Mouse (Mus musculus) kidney, embryonic 15.5 days (tissue): ENCODE data around the gene Hist1h4h. TPM values are rescaled to one million over a fixed set of nuclear protein-coding genes. Genes with fewer than 3 reads are reported as not detected.
"Not testable (repeated sequence)": the region's sequence is repeated elsewhere in the genome, so short reads cannot be mapped to it uniquely, and the experiment has no call there.

Source experiments
- ATAC-seq: fragments of 200-750 bp; cut with Nextera tagmentation; replicated peaks from 2 replicates; pipeline ENCODE4 v1.8.0; 2017; ENCODE audit warnings: moderate TSS enrichment; ENCODE audit not compliant: low FRiP score
- H3K27ac ChIP-seq: fragments of 300-500 bp; sonication (generic); 2 replicates; pipeline ENCODE4 v1.5.1; 2015; ENCODE audit warnings: mild to moderate bottlenecking, inconsistent platforms
- H3K27me3 ChIP-seq: fragments of 300-500 bp; sonication (generic); 2 replicates; pipeline ENCODE4 v1.6.1; 2015; ENCODE audit warnings: inconsistent platforms
- H3K36me3 ChIP-seq: fragments of 300-500 bp; sonication (generic); 2 replicates; pipeline ENCODE4 v1.6.1; 2015; ENCODE audit warnings: inconsistent platforms
- H3K4me1 ChIP-seq: fragments of 300-500 bp; sonication (generic); 2 replicates; pipeline ENCODE4 v1.6.1; 2015; ENCODE audit warnings: inconsistent platforms
- H3K4me2 ChIP-seq: fragments of 300-500 bp; sonication (generic); 2 replicates; pipeline ENCODE4 v1.6.1; 2015; ENCODE audit warnings: moderate library complexity, mild to moderate bottlenecking, inconsistent platforms
- H3K4me3 ChIP-seq: fragments of 300-500 bp; sonication (generic); replicated peaks from 2 replicates; pipeline ENCODE4 v1.5.1; 2015; ENCODE audit warnings: mild to moderate bottlenecking, inconsistent platforms
- H3K9ac ChIP-seq: fragments of 300-500 bp; sonication (generic); 2 replicates; pipeline ENCODE4 v1.6.1; 2015; ENCODE audit warnings: mild to moderate bottlenecking, inconsistent platforms
- H3K9me3 ChIP-seq: fragments of 300-500 bp; sonication (generic); replicated peaks from 2 replicates; pipeline ENCODE4 v1.6.1; 2016; ENCODE audit warnings: inconsistent platforms
- WGBS: fragments of 180-500 bp; shearing (Covaris S2); methylation state at CpG from one replicate; pipeline ENCODE4 v1.1.7; 2015; ENCODE audit warnings: mixed read lengths; 5-methylcytosine and 5-hydroxymethylcytosine counted together
- polyA plus RNA-seq: library from polyadenylated mRNA; unstranded; fragments of >200 nt; fragmentation: Nextera tagmentation; extraction: Ambion mirVana; gene quantifications from 2 replicates; pipeline ENCODE4 v1.2.1, GENCODE M21; 2015

Gene Hist1h4h
- polyA plus RNA-seq, 1 experiment from 2014 or later = 7.8 TPM

DNA sequence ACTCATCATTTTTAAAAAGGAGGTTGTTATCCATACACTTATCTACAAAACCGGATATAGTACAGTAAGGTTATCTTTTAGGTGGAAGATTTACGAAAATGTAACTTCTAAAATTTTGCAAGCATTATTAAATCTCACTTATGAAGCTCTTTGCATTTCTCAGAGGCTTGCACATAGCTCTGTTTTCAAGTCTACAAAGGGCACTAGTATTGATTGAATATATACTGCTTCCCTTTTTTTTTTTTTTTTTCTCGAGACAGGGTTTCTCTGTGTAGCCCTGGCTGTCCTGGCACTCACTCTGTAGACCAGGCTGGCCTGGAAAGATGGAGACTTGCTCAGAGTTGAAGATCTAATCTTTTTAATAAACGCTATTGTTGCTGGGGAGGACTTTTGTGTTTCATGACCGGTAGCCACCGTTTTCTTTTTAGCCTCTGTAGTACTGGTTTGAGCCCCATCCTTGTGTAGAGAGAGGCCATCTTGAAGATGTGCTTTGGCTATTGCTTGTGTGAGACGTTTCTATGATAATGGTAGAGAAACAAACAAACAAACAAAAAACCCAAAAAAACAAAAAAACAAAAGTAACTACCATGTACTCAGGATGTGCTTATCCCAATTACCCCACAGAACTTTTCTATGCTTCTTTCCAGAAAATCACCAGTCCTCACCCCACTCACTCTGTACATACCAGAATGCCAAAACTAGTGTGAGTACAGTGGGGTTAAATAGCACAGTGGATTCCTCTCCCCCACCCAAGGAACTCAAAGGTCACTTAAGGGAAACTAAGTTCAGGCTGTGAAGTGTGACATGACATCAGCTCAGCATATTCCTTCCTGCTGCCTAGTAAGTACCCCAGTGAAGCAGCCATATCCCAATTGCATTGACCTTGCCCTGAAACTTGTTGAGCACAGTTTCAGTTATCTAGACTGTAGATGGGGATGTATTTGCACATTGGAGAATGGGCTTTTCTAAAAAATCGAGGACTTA lies 21.4 kb downstream of the Hist1h4h start:
- no peak for ATAC-seq
- Histone ChIP-seq H3K4me3 (peak overlapping the region; percentile 51), H3K9me3 (no peaks in the 10 kb centered on the region), H3K27me3 (no peaks in the 10 kb centered on the region), H3K36me3 (no peaks in the 10 kb centered on the region), H3K9ac (peak overlapping the region; percentile 39; the same call in 1 of the 2 replicates), H3K27ac (peak overlapping the region; percentile 94), H3K4me2 (peak overlapping the region; percentile 65), H3K4me1 (peaks cover 24% of the 10 kb centered on the region)
- WGBS = 52% methylated on average over 8 of the region's 8 CpGs

GRCm38 (mm10) chr13:23552962-23553361 lies 22.1 kb downstream of the Hist1h4h start, which contains the start of gene Hist1h1d:
Gene Hist1h1d, plus strand, starts transcription at chr13:23553262.
- Histone ChIP-seq H3K27me3 (no peaks in the 10 kb centered on the region), H3K4me2 (peak within 1 kb of the TSS; percentile 65), H3K4me1 (peaks cover 24% of the 10 kb centered on the region), H3K9me3 (no peaks in the 10 kb centered on the region), H3K4me3 (no peak within 1 kb of the TSS), H3K36me3 (no peaks in the 10 kb centered on the region), H3K9ac (no peak within 1 kb of the TSS), H3K27ac (peak within 1 kb of the TSS; percentile 99)
- no peak for ATAC-seq

DNA sequence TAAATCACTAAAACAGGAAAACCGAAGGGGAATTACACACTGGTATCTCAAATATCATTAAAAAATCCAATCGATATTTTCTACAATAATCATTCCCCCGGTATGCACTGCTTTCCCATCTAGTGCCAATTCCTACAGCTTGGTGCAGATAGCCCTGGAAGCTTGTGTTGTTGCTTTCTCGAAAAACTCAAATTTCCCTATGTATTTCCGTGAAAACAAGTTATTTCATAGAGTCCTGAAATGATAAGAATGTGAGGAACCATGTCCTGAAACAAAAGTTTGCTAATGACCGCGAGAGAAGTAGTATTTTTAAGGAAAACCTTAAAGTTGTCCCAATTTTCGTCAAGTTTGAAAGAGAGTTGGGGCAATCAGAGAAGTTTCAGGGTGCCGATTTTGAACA lies 23.5 kb downstream of the Hist1h4h start:
- no peaks in the 10 kb centered on the region for H3K27me3 ChIP-seq
- H3K27ac ChIP-seq = peak overlapping the region; percentile 99
- H3K36me3 ChIP-seq = no peaks in the 10 kb centered on the region
- peak overlapping the region; percentile 63 for H3K4me3 ChIP-seq
- ATAC-seq = no peak
- no peaks in the 10 kb centered on the region for H3K9me3 ChIP-seq
- peaks cover 24% of the 10 kb centered on the region for H3K4me1 ChIP-seq
- H3K9ac ChIP-seq = peak overlapping the region; percentile 87
- H3K4me2 ChIP-seq = peak overlapping the region; percentile 87
- WGBS = 23% methylated on average over 9 of the region's 9 CpGs

DNA sequence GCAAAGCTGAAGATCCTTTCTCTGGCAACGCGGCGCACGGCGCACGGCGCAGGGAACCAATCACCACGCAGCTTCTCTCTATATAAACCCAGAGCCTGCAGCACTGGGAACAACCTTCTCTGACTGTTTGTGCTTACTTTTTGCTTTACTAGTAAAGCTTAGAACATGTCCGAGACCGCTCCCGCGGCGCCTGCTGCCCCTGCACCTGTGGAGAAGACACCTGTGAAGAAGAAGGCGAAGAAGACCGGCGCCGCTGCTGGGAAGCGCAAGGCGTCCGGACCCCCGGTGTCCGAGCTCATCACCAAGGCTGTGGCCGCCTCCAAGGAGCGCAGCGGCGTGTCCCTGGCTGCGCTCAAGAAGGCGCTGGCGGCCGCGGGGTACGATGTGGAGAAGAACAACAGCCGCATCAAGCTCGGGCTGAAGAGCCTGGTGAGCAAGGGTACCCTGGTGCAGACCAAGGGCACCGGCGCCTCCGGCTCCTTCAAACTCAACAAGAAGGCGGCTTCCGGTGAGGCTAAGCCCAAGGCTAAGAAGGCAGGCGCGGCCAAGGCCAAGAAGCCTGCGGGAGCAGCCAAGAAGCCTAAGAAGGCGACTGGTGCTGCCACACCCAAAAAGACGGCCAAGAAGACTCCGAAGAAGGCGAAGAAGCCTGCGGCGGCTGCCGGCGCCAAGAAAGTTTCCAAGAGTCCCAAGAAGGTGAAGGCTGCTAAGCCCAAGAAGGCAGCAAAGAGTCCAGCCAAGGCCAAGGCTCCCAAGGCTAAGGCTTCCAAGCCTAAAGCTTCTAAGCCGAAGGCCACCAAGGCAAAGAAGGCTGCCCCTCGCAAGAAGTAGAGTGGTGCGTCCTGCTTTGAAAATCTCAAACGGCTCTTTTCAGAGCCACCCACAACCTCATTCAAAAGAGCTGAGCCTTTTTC lies 24.3 kb downstream of the Hist1h4h start:
- under 1% methylated on average over 54 of the region's 54 CpGs for WGBS

GRCm38 (mm10) chr13:23555839-23556416 lies 25.1 kb downstream of the Hist1h4h start:
- Histone ChIP-seq H3K27ac (peak overlapping the region; percentile 99), H3K4me2 (peak overlapping the region; percentile 87), H3K4me3 (peak overlapping the region; percentile 63), H3K9ac (peak overlapping the region; percentile 87), H3K9me3 (no peaks in the 10 kb centered on the region), H3K27me3 (no peaks in the 10 kb centered on the region), H3K36me3 (no peaks in the 10 kb centered on the region), H3K4me1 (peaks cover 22% of the 10 kb centered on the region)
- WGBS = under 1% methylated on average over 18 of the region's 18 CpGs
- peak; percentile 82 for ATAC-seq

More for the DNA sequence above, 24.3 kb downstream of the Hist1h4h start:
- peak overlapping the region; percentile 87 for H3K4me2 ChIP-seq
- ATAC-seq = peak; percentile 91
- peak overlapping the region; percentile 99 for H3K27ac ChIP-seq
- peak overlapping the region; percentile 63 for H3K4me3 ChIP-seq
- H3K9me3 ChIP-seq = no peaks in the 10 kb centered on the region
- no peaks in the 10 kb centered on the region for H3K27me3 ChIP-seq
- H3K36me3 ChIP-seq = no peaks in the 10 kb centered on the region
- peaks cover 24% of the 10 kb centered on the region for H3K4me1 ChIP-seq
- peak overlapping the region; percentile 87 for H3K9ac ChIP-seq

GRCm38 (mm10) chr13:23556906-23557305 lies 26.1 kb downstream of the Hist1h4h start:
- no peak for ATAC-seq
- Histone ChIP-seq H3K4me1 (peaks cover 20% of the 10 kb centered on the region), H3K4me2 (peak overlapping the region; percentile 87), H3K4me3 (no peak overlapping the region), H3K9me3 (no peaks in the 10 kb centered on the region), H3K9ac (no peak overlapping the region), H3K36me3 (no peaks in the 10 kb centered on the region), H3K27ac (peak overlapping the region; percentile 99), H3K27me3 (no peaks in the 10 kb centered on the region)
- 61% methylated on average over 3 of the region's 3 CpGs for WGBS

DNA sequence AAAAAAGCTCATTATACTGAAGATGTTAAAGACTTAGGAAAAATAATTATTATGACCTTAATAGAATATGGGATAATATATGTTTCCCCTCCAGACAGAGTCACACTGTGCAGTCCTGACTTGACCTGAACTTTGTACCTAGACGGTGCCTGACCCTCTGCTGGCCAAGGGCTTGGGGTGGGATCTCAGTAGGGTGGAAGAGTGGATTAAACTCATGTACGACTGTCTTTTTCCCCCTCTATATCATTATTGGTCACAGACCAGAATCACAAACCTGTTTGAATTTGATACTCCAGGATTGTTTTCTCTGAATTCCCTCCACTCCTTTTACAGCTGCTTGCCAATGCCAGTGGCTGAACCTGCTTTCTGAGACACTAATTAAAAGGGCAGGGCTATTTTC lies 29.8 kb downstream of the Hist1h4h start:
- not testable (repeated sequence) for H3K4me1 ChIP-seq, ATAC-seq, H3K9ac ChIP-seq, H3K36me3 ChIP-seq, H3K27me3 ChIP-seq, H3K9me3 ChIP-seq
- 14% methylated on average over 2 of the region's 2 CpGs for WGBS
- H3K27ac ChIP-seq = peak overlapping the region; percentile 71; the same call in 1 of the 2 replicates
- H3K4me3 ChIP-seq = peak overlapping the region; percentile 11; the same call in 1 of the 2 replicates
- H3K4me2 ChIP-seq = peak overlapping the region; percentile 27

- Histone ChIP-seq H3K9ac (peak overlapping the region; percentile 55; the same call in 1 of the 2 replicates), H3K4me2 (peak overlapping the region; percentile 69), H3K4me3 (peak overlapping the region; percentile 48), H3K27ac (peak overlapping the region; percentile 99)
- WGBS = 0% methylated on average over 2 of the region's 5 CpGs
- H3K36me3 ChIP-seq, ATAC-seq, H3K4me1 ChIP-seq, H3K9me3 ChIP-seq, H3K27me3 ChIP-seq: not testable (repeated sequence)
Measured at GRCm38 (mm10) chr13:23561531-23561882, 30.7 kb downstream of the Hist1h4h start.

- ATAC-seq = peak; percentile 97
- H3K4me1 ChIP-seq, H3K36me3 ChIP-seq, H3K27me3 ChIP-seq, H3K9me3 ChIP-seq: not testable (repeated sequence)
- Histone ChIP-seq H3K9ac (peak within 1 kb of the TSS; percentile 55), H3K4me2 (peak within 1 kb of the TSS; percentile 69), H3K4me3 (peak within 1 kb of the TSS; percentile 48), H3K27ac (peak within 1 kb of the TSS; percentile 99)
- under 1% methylated on average over 57 of the region's 67 CpGs for WGBS
Measured at GRCm38 (mm10) chr13:23561883-23562659, 31.2 kb downstream of the Hist1h4h start, which contains the start of gene Hist1h3e. Gene Hist1h3e, minus strand, starts transcription at chr13:23562369.

DNA sequence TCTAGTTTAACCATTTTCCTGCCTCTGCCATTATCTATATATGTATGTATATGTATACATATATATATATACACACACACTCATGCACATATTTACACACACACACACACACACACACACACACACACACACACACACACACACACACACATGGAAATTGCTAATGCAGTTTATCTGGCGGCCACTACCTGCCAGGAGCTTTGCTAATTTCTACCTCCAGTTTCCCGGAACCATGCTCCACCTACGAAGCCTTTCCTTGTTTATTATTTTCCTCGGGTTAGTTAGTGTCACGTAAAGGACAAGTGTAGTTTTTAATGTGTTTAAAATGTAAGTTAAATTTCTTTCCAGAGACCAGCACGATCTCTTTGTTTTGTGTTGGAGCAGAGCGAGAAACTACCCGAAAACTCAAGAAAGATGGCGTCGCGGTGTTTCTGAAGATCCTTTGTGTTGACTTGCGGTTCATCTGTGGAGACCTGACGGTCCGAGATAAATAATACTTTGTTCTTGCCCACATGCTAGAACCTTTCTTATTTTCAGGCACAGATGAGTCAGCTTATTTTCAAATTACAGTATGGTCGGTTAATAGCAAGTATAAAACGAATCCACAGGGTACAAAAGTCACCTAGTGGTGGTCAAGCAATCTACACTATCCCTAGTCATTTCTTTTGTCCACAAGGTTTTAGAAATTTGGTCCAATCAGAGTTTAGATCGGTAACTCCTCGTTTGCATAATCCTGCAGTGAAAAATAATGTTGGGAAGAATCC lies 32.0 kb downstream of the Hist1h4h start:
- H3K27ac ChIP-seq = peak overlapping the region; percentile 99
- no peaks in the 10 kb centered on the region for H3K9me3 ChIP-seq
- H3K4me1 ChIP-seq = 0 out of 2 replicates have a peak, but pooled peaks cover 3% of the 10 kb centered on the region
- H3K9ac ChIP-seq = peak overlapping the region; percentile 48
- WGBS = 3% methylated on average over 18 of the region's 18 CpGs
- no peaks in the 10 kb centered on the region for H3K36me3 ChIP-seq
- peak overlapping the region; percentile 69 for H3K4me2 ChIP-seq
- peak; percentile 62 for ATAC-seq
- H3K27me3 ChIP-seq = no peaks in the 10 kb centered on the region
- peak overlapping the region; percentile 48 for H3K4me3 ChIP-seq
